Mouse (Mus musculus) splenic B cell, adult 2 months (primary cell): Measurements from ENCODE around the gene Wdr89.

Experiments
- DNase-seq: peaks from one replicate; pipeline ENCODE4 v3.0.0-alpha.2; 2011; ENCODE audit warnings: low read depth, low spot score
- H3K27me3 ChIP-seq: 2 replicates; pipeline ENCODE4 v1.6.1; 2012; ENCODE audit warnings: mild to moderate bottlenecking, low read length, moderate library complexity, mixed read lengths; ENCODE audit not compliant: control insufficient read depth, poor library complexity, insufficient read depth, severe bottlenecking
- H3K36me3 ChIP-seq: 2 replicates; pipeline ENCODE4 v1.6.1; 2012; ENCODE audit warnings: mild to moderate bottlenecking, low read length, moderate library complexity, mixed read lengths; ENCODE audit not compliant: control insufficient read depth, poor library complexity, insufficient read depth, severe bottlenecking

Gene Wdr89

DNA sequence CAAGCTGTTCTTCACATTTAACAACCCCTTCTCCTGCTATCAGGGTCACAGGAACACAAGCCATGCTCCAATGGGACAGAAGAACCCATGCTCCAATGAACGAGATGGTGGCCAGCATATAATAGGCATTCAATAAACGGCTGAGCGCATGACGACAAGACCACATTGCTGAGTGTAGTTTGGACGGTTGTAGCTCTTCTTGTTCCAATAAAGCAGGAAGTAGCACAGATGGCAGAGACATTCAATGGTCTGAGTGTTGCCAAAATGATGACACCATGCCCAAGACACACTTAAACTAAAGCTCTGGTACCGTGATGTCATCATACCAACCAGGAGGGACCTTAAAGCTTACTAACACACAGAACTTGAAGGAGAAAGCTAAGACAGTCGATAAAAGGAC is 56.6 kb downstream of the Wdr89 start:
- no peak for DNase-seq
- Histone ChIP-seq H3K36me3 (no peaks in the 10 kb centered on the region), H3K27me3 (no peaks in the 10 kb centered on the region)

DNA sequence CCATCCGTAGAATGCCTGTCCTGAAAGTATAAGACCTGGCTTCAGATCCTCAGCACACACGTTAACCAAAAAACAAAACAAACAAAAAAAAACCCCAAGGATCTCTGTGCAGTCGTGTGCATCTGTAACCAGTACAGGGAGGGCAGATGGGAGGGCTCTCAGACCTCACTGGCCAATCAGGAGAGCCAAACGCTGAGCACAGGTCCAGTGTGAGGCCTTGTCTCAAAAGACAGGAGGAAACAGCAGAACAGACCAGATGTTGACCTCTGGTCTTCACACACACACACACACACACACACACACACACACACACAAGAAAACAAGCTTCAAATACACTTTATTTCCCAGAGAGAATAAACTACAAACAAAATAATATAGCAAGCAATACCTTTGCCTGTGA is 69.8 kb downstream of the Wdr89 start:
- peak; percentile 15 for DNase-seq

GRCm38 (mm10) chr12:75598988-75599387 is 70.3 kb downstream of the Wdr89 start:
- no peaks in the 10 kb centered on the region for H3K27me3 ChIP-seq
- DNase-seq = no peak

More for the DNA sequence above, 69.8 kb downstream of the Wdr89 start:
- Histone ChIP-seq H3K36me3 (no peaks in the 10 kb centered on the region), H3K27me3 (no peaks in the 10 kb centered on the region)

GRCm38 (mm10) chr12:75597707-75598106 is 71.6 kb downstream of the Wdr89 start:
- no peaks in the 10 kb centered on the region for H3K27me3 ChIP-seq
- DNase-seq = no peak
- H3K36me3 ChIP-seq = 0 out of 2 replicates have a peak, but pooled peaks cover under 1% of the 10 kb centered on the region

More at GRCm38 (mm10) chr12:75598988-75599387, 70.3 kb downstream of the Wdr89 start:
- H3K36me3 ChIP-seq = no peaks in the 10 kb centered on the region

GRCm38 (mm10) chr12:75596154-75597002 is 73.0 kb downstream of the Wdr89 start, which contains the start of gene Ppp2r5e:
Gene Ppp2r5e (minus strand): TSS chr12:75596245.
- Histone ChIP-seq H3K36me3 (0 out of 2 replicates have a peak, but pooled peaks cover 6% of the 10 kb centered on the region), H3K27me3 (no peaks in the 10 kb centered on the region)
- peak; percentile 98 for DNase-seq

DNA sequence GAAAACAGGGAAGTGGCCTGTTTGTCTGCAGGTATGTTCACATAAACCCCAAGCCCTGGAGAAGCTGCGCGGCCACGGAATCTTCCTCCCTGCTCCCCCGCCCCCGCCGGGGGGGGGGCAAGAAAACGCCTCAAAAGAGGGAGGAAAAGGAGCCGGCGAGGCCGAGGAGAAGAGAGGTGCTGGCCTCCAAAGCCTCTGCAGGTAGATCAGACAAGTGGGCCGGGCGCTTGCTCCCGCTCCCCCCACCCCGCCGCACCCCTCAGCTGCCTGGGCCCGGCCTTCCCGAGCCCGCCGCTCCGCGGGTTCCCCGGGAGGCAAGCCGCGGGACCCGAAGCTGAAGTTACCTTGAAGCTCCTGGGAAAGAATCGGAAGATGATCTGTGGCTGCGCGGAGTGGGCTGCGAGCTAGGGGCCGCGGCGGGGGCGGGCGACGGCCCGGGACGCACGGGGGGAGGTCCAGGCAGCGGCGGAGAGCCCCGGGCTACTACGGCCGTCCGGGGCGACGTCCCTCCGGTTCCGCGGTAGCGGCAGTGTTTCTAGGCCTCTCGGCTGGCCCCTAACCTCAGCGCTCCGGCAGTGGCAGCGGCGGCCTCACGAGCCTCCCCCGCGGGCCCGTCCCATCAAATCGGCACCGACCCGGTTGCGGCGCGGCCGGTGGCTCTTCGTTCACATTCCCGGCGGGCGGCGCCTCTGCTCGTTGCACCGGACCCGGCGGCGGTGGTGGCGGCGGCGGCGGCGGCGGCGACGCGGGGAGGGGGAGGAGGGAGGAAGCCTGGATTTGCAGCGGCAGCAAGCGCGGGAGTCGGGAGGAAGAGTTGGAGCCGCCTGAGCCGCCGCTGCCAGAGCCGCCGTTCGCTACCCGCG is 73.8 kb downstream of the Wdr89 start:
- peak; percentile 19 for DNase-seq

GRCm38 (mm10) chr12:75594404-75594803 is 74.9 kb downstream of the Wdr89 start:
- Histone ChIP-seq H3K27me3 (no peaks in the 10 kb centered on the region), H3K36me3 (0 out of 2 replicates have a peak, but pooled peaks cover 6% of the 10 kb centered on the region)
- DNase-seq = no peak

More for the DNA sequence above, 73.8 kb downstream of the Wdr89 start:
- Histone ChIP-seq H3K36me3 (0 out of 2 replicates have a peak, but pooled peaks cover 6% of the 10 kb centered on the region), H3K27me3 (no peaks in the 10 kb centered on the region)

DNA sequence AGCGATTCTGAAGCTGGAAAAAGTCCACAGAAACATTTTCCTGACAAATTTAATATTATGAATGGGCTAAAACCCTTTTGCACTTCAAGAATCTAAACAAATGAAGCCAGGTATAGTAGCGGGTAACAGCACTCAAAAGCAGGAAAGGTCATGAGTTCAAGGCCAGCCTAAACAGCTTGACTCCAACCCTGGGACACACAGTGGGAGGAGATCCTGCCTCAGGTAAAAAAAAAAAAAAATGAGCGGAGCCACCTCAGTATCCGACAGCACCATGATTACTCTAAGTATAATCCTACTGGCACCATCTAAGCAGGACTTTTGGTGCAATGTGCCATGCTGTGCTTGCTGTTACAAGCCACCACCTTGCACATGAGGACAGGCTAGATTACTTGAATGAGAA is 75.5 kb downstream of the Wdr89 start:
- 0 out of 2 replicates have a peak, but pooled peaks cover 6% of the 10 kb centered on the region for H3K36me3 ChIP-seq

DNA sequence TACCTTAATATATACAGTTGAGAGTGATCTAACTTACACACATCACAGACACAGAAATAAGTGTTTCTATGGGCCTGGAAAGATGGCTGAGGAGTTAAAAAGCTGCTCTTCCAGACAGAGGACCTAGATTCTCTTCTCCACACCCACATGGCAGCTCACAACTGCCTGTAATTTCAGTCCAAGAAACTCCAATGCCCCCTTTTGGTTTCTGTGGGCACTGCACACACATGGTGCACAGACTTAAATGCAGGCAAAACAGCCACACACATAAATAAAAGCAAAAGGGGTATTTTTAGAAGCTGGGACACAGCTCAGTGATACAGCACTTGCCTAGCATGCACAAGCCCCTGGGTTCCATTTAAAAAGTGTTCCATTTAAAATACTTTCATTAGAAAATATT is 81.8 kb downstream of the Wdr89 start:
- Histone ChIP-seq H3K36me3 (peaks cover 3% of the 10 kb centered on the region; the same call in 1 of the 2 replicates), H3K27me3 (no peaks in the 10 kb centered on the region)
- DNase-seq = no peak

More for the DNA sequence above, 75.5 kb downstream of the Wdr89 start:
- no peak for DNase-seq
- H3K27me3 ChIP-seq = no peaks in the 10 kb centered on the region

- Histone ChIP-seq H3K36me3 (no peaks in the 10 kb centered on the region; the same call in 1 of the 2 replicates), H3K27me3 (no peaks in the 10 kb centered on the region)
- DNase-seq = no peak
Observed at GRCm38 (mm10) chr12:75583776-75584175, 85.6 kb downstream of the Wdr89 start.
